Mouse (Mus musculus): ENCODE measurements around the gene Mars.

- TF ChIP-seq POLR2A (IDR thresholded peaks at IDR 0.05; ENCODE audit: extremely low read depth, insufficient read depth, low read length) (no peak), CTCF (IDR thresholded peaks at IDR 0.05; ENCODE audit: low read depth, low read length) (no peak)
Observed at GRCm38 (mm10) chr10:127284724-127285500, 26.7 kb downstream of the Mars start.
